Mouse (Mus musculus): ENCODE results near the gene Atxn7l2. TPM values are rescaled to one million over a fixed set of nuclear protein-coding genes. Genes with fewer than 3 reads are reported as not detected.

The Atxn7l2 gene
- total and polyA plus RNA-seq, 3 experiments = 1.8 to 4.2 (median 2.6) TPM

DNA sequence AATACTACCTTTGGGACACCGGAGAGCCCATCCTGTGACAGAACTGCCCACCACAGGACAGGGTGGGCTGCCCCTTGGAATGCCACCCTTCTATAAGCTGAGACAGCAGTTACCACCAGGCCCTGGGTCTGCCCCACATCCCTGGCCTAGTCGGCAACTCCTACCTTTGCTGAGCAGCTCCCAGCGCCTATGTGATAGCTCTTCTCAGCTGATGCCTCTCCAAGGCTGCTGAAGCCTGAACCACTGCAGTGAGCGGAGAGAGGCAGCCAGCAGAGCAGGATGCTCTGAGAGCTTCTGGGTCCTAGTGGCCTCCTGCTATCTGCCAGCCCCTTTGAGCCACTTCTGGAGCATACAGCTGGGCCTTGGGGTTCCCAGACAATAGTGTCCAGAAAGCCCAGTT lies 56.1 kb downstream of the Atxn7l2 start, which contains the start of gene Gpr61:
Gene Gpr61 (minus strand): TSS at position 227 of the 400 bp plus-strand sequence.
- no peak for DNase-seq
- H3K36me3 ChIP-seq (ENCODE audit: control insufficient read depth, insufficient read depth, low read length) = no peaks in the 10 kb centered on the region
- intact Hi-C loops (cut with DNase I) = no loop called here
- no peaks in the 10 kb centered on the region for H3K4me1 ChIP-seq (ENCODE audit: control insufficient read depth, insufficient read depth, low read length)
- no peaks in the 10 kb centered on the region for H3K79me2 ChIP-seq (replicated peaks; ENCODE audit: control insufficient read depth, insufficient read depth, low read length)
- 49% methylated on average over 4 of the region's 4 CpGs for WGBS
- H3K27me3 ChIP-seq (ENCODE audit: control insufficient read depth, insufficient read depth, low read length) = no peaks in the 10 kb centered on the region
- no peak for TF ChIP-seq CTCF (IDR thresholded peaks at IDR 0.05)
- no peak for TF ChIP-seq POLR2A (IDR thresholded peaks at IDR 0.05; ENCODE audit: insufficient read depth, low read depth, low read length)
- TF ChIP-seq EP300 (IDR thresholded peaks at IDR 0.05; ENCODE audit: insufficient read depth, low read depth, low read length) = no peak
- no peak within 1 kb of the TSS for H3K9ac ChIP-seq (ENCODE audit: low read depth, low read length)
- H3K4me3 ChIP-seq = no peak within 1 kb of the TSS
- H3K27ac ChIP-seq = no peak within 1 kb of the TSS

DNA sequence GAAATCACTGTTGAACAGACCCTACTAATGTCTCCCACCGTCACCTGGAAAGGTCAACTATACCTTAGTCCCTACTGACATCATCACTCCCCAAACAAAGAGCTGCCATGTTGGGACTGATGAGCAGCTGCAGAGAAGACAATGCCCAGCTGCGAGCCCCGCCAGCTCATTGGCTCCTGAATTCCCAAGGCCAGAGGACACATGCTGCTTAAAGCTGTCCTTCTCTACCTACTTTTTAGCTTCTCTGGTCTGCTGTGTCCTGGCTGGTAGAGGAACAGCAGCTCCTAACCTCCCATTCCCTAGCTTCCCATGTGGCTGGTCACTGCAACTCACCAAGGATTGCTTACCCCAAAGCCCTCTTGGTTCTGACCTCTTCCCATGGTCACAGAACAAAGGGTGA lies 58.4 kb downstream of the Atxn7l2 start:
- peaks cover 2% of the 10 kb centered on the region for H3K4me1 ChIP-seq (ENCODE audit: control insufficient read depth, insufficient read depth, low read length)
- no peak overlapping the region for H3K9ac ChIP-seq (ENCODE audit: low read depth, low read length)
- no peak overlapping the region for H3K4me3 ChIP-seq
- H3K27me3 ChIP-seq (ENCODE audit: control insufficient read depth, insufficient read depth, low read length) = no peaks in the 10 kb centered on the region
- H3K27ac ChIP-seq = no peak overlapping the region
- WGBS = 91% methylated on average over 3 of the region's 3 CpGs
- intact Hi-C loops (cut with DNase I) = no loop called here
- H3K36me3 ChIP-seq (ENCODE audit: control insufficient read depth, insufficient read depth, low read length) = no peaks in the 10 kb centered on the region
- H3K79me2 ChIP-seq (replicated peaks; ENCODE audit: control insufficient read depth, insufficient read depth, low read length) = no peaks in the 10 kb centered on the region
- no peak for DNase-seq
- TF ChIP-seq POLR2A (IDR thresholded peaks at IDR 0.05; ENCODE audit: insufficient read depth, low read depth, low read length) (no peak), CTCF (IDR thresholded peaks at IDR 0.05) (no peak), EP300 (IDR thresholded peaks at IDR 0.05; ENCODE audit: insufficient read depth, low read depth, low read length) (no peak)

Other genes starting within 250 kb of the Atxn7l2 start
- gene Gstm3, start 241.7 kb downstream of the Atxn7l2 start, total RNA-seq (2021) = not detected
- gene Gstm3, start 241.7 kb downstream of the Atxn7l2 start, polyA plus RNA-seq (2012; rRNA removed) = 0.08 TPM in 1 of 2 replicates, not detected in the other
- gene Gstm2, start 224.5 kb downstream of the Atxn7l2 start, total RNA-seq (2021) = 100 to 1,000 TPM; 214 to 222 TPM
- gene Gstm2, start 224.5 kb downstream of the Atxn7l2 start, polyA plus RNA-seq (2012; rRNA removed) = 169 and 280 TPM in 2 replicates
- gene Gstm1, start 193.0 kb downstream of the Atxn7l2 start, total RNA-seq (2021) = 100 to 1,000 TPM; 334 to 410 TPM
- 602 and 658 TPM in 2 replicates for gene Gstm1, start 193.0 kb downstream of the Atxn7l2 start, polyA plus RNA-seq (2012; rRNA removed)
- gene Gstm4, start 166.0 kb downstream of the Atxn7l2 start, total RNA-seq (2021) = 10 to 100 TPM; 11.7 to 11.9 TPM
- 17.1 and 24.6 TPM in 2 replicates for gene Gstm4, start 166.0 kb downstream of the Atxn7l2 start, polyA plus RNA-seq (2012; rRNA removed)
- gene Ampd2, start 124.3 kb downstream of the Atxn7l2 start, total RNA-seq (2021) = 1 to 10 TPM; 4.1 to 4.6 TPM
- 25.9 and 26.3 TPM in 2 replicates for gene Ampd2, start 124.3 kb downstream of the Atxn7l2 start, polyA plus RNA-seq (2012; rRNA removed)
- gene Gnat2, start 118.1 kb downstream of the Atxn7l2 start, total RNA-seq (2021) = under 1 TPM in 1 of 2 experiments, not detected in 1; 0.11 TPM
- not detected in 2 replicates for gene Gnat2, start 118.1 kb downstream of the Atxn7l2 start, polyA plus RNA-seq (2012; rRNA removed)
- 10 to 100 TPM; 16.5 to 18.1 TPM for gene Gnai3, start 64.8 kb downstream of the Atxn7l2 start, total RNA-seq (2021)
- gene Gnai3, start 64.8 kb downstream of the Atxn7l2 start, polyA plus RNA-seq (2012; rRNA removed) = 7.5 and 18.7 TPM in 2 replicates
- not detected for gene Gpr61, start 56.1 kb downstream of the Atxn7l2 start, total RNA-seq (2021)
- 0.04 TPM in 1 of 2 replicates, not detected in the other for gene Gpr61, start 56.1 kb downstream of the Atxn7l2 start, polyA plus RNA-seq (2012; rRNA removed)
- 10 to 100 TPM; 16.8 to 17.7 TPM for gene Amigo1, start 24.6 kb downstream of the Atxn7l2 start, total RNA-seq (2021)
- 16.4 and 18.6 TPM in 2 replicates for gene Amigo1, start 24.6 kb downstream of the Atxn7l2 start, polyA plus RNA-seq (2012; rRNA removed)
- 1 to 10 TPM; 4.9 to 5.4 TPM for gene Cyb561d1, start 9.7 kb downstream of the Atxn7l2 start, total RNA-seq (2021)
- gene Cyb561d1, start 9.7 kb downstream of the Atxn7l2 start, polyA plus RNA-seq (2012; rRNA removed) = 5.7 and 7.1 TPM in 2 replicates
- 1 to 10 TPM in 1 of 2 experiments, under 1 TPM in 1; 0.77 to 1.2 TPM for gene Sypl2, start 15.7 kb upstream of the Atxn7l2 start, total RNA-seq (2021)
- gene Sypl2, start 15.7 kb upstream of the Atxn7l2 start, polyA plus RNA-seq (2012; rRNA removed) = 0.44 and 0.64 TPM in 2 replicates
- gene Psma5, start 46.0 kb upstream of the Atxn7l2 start, total RNA-seq (2021) = 10 to 100 TPM; 48.1 to 49.9 TPM
- 42.4 and 75.5 TPM in 2 replicates for gene Psma5, start 46.0 kb upstream of the Atxn7l2 start, polyA plus RNA-seq (2012; rRNA removed)
- gene Sort1, start 73.1 kb upstream of the Atxn7l2 start, total RNA-seq (2021) = 10 to 100 TPM; 17.4 to 19.2 TPM
- gene Sort1, start 73.1 kb upstream of the Atxn7l2 start, polyA plus RNA-seq (2012; rRNA removed) = 33.7 and 51.9 TPM in 2 replicates
- gene Mybphl, start 154.0 kb upstream of the Atxn7l2 start, total RNA-seq (2021) = 10 to 100 TPM; 35.8 to 51.2 TPM
- gene Mybphl, start 154.0 kb upstream of the Atxn7l2 start, polyA plus RNA-seq (2012; rRNA removed) = 268 and 304 TPM in 2 replicates
- under 1 TPM; 0.16 to 0.34 TPM for gene Psrc1, start 172.9 kb upstream of the Atxn7l2 start, total RNA-seq (2021)
- 0.59 and 0.64 TPM in 2 replicates for gene Psrc1, start 172.9 kb upstream of the Atxn7l2 start, polyA plus RNA-seq (2012; rRNA removed)
- 1 to 10 TPM; 6.4 to 7.2 TPM for gene Celsr2, start 204.6 kb upstream of the Atxn7l2 start, total RNA-seq (2021)
- gene Celsr2, start 204.6 kb upstream of the Atxn7l2 start, polyA plus RNA-seq (2012; rRNA removed) = 5.2 and 5.4 TPM in 2 replicates
- 10 to 100 TPM; 69.4 to 83.4 TPM for gene Sars, start 234.3 kb upstream of the Atxn7l2 start, total RNA-seq (2021)
- gene Sars, start 234.3 kb upstream of the Atxn7l2 start, polyA plus RNA-seq (2012; rRNA removed) = 24.1 and 34.4 TPM in 2 replicates

Measured in heart, adult 2 months (tissue).